In genomic region chr6:82603665-82604064, GRCm38 (mm10) we compare ENCODE assay signal across 8 mouse cellular contexts.
DNase-seq lines count a peak whose midpoint lies in the region; ATAC-seq and TF ChIP-seq lines count a peak whose summit lies in the region.

No protein-coding gene starts in this region.

- no peak for TF ChIP-seq CTCF in thymus, adult 2 months (IDR thresholded peaks at IDR 0.05; ENCODE audit: borderline replicate concordance, control insufficient read depth, extremely low read depth, insufficient read depth, low read length, poor library complexity)
- peak; percentile 38; the same call in 1 of the 2 replicates for TF ChIP-seq CTCF in small intestine, adult 2 months (IDR thresholded peaks at IDR 0.05; ENCODE audit: extremely low read depth, insufficient read length, insufficient replicate concordance, low read depth, low read length)

- H3K4me3 ChIP-seq in thymus, adult 2 months (ENCODE audit: control insufficient read depth, insufficient read depth, low read length), result no peak overlapping the region
- H3K4me3 ChIP-seq in forebrain, embryonic 14.5 days (ENCODE audit: low read depth, low read length), result no peak overlapping the region
- no peak overlapping the region for H3K4me3 ChIP-seq in small intestine, adult 2 months (ENCODE audit: low read depth, low read length)

- H3K27ac ChIP-seq in thymus, adult 2 months (ENCODE audit: control insufficient read depth, insufficient read depth, low read length), result no peak overlapping the region
- H3K27ac ChIP-seq in forebrain, embryonic 14.5 days (ENCODE audit: low read depth, low read length), result no peak overlapping the region
- no peak overlapping the region for H3K27ac ChIP-seq in small intestine, adult 2 months (ENCODE audit: insufficient read depth, low read depth, low read length)

- no peaks in the 10 kb centered on the region for H3K36me3 ChIP-seq in thymus, adult 2 months (ENCODE audit: control insufficient read depth, insufficient read depth, low read length)
- no peaks in the 10 kb centered on the region for H3K36me3 ChIP-seq in forebrain, embryonic 14.5 days (ENCODE audit: control insufficient read depth, insufficient read depth, low read length)
- no peaks in the 10 kb centered on the region for H3K36me3 ChIP-seq in small intestine, adult 2 months (ENCODE audit: control insufficient read depth, insufficient read depth, low read length)

- peak; percentile 70 for ATAC-seq in forebrain, embryonic 14.5 days

- H3K4me1 ChIP-seq in thymus, adult 2 months (replicated peaks; ENCODE audit: control insufficient read depth, insufficient read depth, low read length), result no peaks in the 10 kb centered on the region
- H3K4me1 ChIP-seq in forebrain, embryonic 14.5 days (ENCODE audit: control insufficient read depth, insufficient read depth, low read length), result no peaks in the 10 kb centered on the region
- H3K4me1 ChIP-seq in small intestine, adult 2 months (ENCODE audit: control insufficient read depth, insufficient read depth, insufficient read length, low read length), result no peaks in the 10 kb centered on the region

- TF ChIP-seq POLR2A in thymus, adult 2 months (IDR thresholded peaks at IDR 0.05; ENCODE audit: control insufficient read depth, extremely low read depth, insufficient read depth, low read length, poor library complexity), result no peak
- TF ChIP-seq POLR2A in small intestine, adult 2 months (IDR thresholded peaks at IDR 0.05; ENCODE audit: low read depth, low read length), result no peak

- no peak overlapping the region for H3K9ac ChIP-seq in forebrain, embryonic 14.5 days (ENCODE audit: low read length)

- no peaks in the 10 kb centered on the region for H3K9me3 ChIP-seq in forebrain, embryonic 14.5 days (replicated peaks; ENCODE audit: control insufficient read depth, low read length)

- no peak overlapping the region for H3K4me2 ChIP-seq in forebrain, embryonic 14.5 days (ENCODE audit: low read length)

- DNase-seq in adrenal gland, adult 2 months, result peak; percentile 20
- DNase-seq in adrenal gland, adult 8-10 months, result no peak
- peak; percentile 5 for DNase-seq in thymus, adult 2 months
- DNase-seq in thymus, adult 18-20 months, result no peak
- peak; percentile 62 for DNase-seq in forebrain, embryonic 14.5 days (ENCODE audit: low spot score)
- DNase-seq in kidney, postnatal 10 days, result peak; percentile 70
- peak; percentile 41 for DNase-seq in lung, postnatal 14 days

- WGBS in thymus, adult 2 months, result 47% methylated on average over 2 of the region's 2 CpGs
- WGBS in forebrain, embryonic 14.5 days, result 56% methylated on average over 2 of the region's 2 CpGs
- 43% methylated on average over 2 of the region's 2 CpGs for WGBS in small intestine, adult 2 months

- H3K27me3 ChIP-seq in thymus, adult 2 months (ENCODE audit: control insufficient read depth, insufficient read depth, low read length), result no peaks in the 10 kb centered on the region
- H3K27me3 ChIP-seq in forebrain, embryonic 14.5 days (replicated peaks; ENCODE audit: control insufficient read depth, insufficient read depth, low read length), result no peaks in the 10 kb centered on the region
- H3K27me3 ChIP-seq in small intestine, adult 2 months (ENCODE audit: control insufficient read depth, insufficient read depth, low read length), result no peaks in the 10 kb centered on the region

Comparison
In these comparisons a context has a peak if more than half of its experiments do, and no peak if none do; other contexts are left out.
1. DNase-seq: peak in adrenal gland, adult 2 months (single experiment), thymus, adult 2 months (single experiment), forebrain, embryonic 14.5 days (single experiment), kidney, postnatal 10 days (single experiment) and lung, postnatal 14 days (single experiment); none in adrenal gland, adult 8-10 months (single experiment) and thymus, adult 18-20 months (0 of 2).